Mouse (Mus musculus): ENCODE measurements at regions not wholly inside any gene's neighbourhood (a gene's known extent, or its start where the extent isn't known, plus 50 kb on each side); places are given as distances from the start of the nearest gene placed in this dataset.

GRCm38 (mm10) chr15:27169846-27170245 lies 274.5 kb upstream of the Fbxl7 start:
- Histone ChIP-seq H3K27me3 (ENCODE audit: control insufficient read depth, insufficient read depth, low read length) (no peaks in the 10 kb centered on the region), H3K4me2 (ENCODE audit: low read depth, low read length) (no peak overlapping the region), H3K4me3 (ENCODE audit: low read depth, low read length) (no peak overlapping the region), H3K9ac (replicated peaks; ENCODE audit: low read depth, low read length) (no peak overlapping the region), H3K9me3 (ENCODE audit: control insufficient read depth, low read length) (no peaks in the 10 kb centered on the region), H3K36me3 (ENCODE audit: control insufficient read depth, insufficient read depth, low read length) (no peaks in the 10 kb centered on the region), H3K4me1 (ENCODE audit: control insufficient read depth, insufficient read depth, low read length) (no peaks in the 10 kb centered on the region), H3K27ac (ENCODE audit: low read depth, low read length) (no peak overlapping the region)
- no peak for ATAC-seq (ENCODE audit: low read depth)
- 86% methylated on average over 7 of the region's 7 CpGs for WGBS

GRCm38 (mm10) chr15:27173506-27173905 lies 278.1 kb upstream of the Fbxl7 start:
- H3K9ac ChIP-seq (replicated peaks; ENCODE audit: low read depth, low read length), result no peak overlapping the region
- H3K27ac ChIP-seq (ENCODE audit: low read depth, low read length), result no peak overlapping the region
- no peaks in the 10 kb centered on the region for H3K36me3 ChIP-seq (ENCODE audit: control insufficient read depth, insufficient read depth, low read length)
- H3K4me1 ChIP-seq (ENCODE audit: control insufficient read depth, insufficient read depth, low read length), result no peaks in the 10 kb centered on the region
- no peaks in the 10 kb centered on the region for H3K9me3 ChIP-seq (ENCODE audit: control insufficient read depth, low read length)
- no peak overlapping the region for H3K4me2 ChIP-seq (ENCODE audit: low read depth, low read length)
- no peak overlapping the region for H3K4me3 ChIP-seq (ENCODE audit: low read depth, low read length)
- no peak for ATAC-seq (ENCODE audit: low read depth)
- no peaks in the 10 kb centered on the region for H3K27me3 ChIP-seq (ENCODE audit: control insufficient read depth, insufficient read depth, low read length)
- whole genome bisulfite sequencing, result 40% methylated on average over 5 of the region's 5 CpGs

- H3K9me3 ChIP-seq (ENCODE audit: control insufficient read depth, low read length), result no peaks in the 10 kb centered on the region
- H3K27me3 ChIP-seq (ENCODE audit: control insufficient read depth, insufficient read depth, low read length), result no peaks in the 10 kb centered on the region
- no peaks in the 10 kb centered on the region for H3K36me3 ChIP-seq (ENCODE audit: control insufficient read depth, insufficient read depth, low read length)
- WGBS, result 23% methylated on average over 13 of the region's 13 CpGs
- ATAC-seq (ENCODE audit: low read depth), result peak; percentile 68; the same call in 1 of the 2 replicates
- peak overlapping the region; percentile 18; the same call in 1 of the 2 replicates for H3K27ac ChIP-seq (ENCODE audit: low read depth, low read length)
- H3K9ac ChIP-seq (replicated peaks; ENCODE audit: low read depth, low read length), result no peak overlapping the region
- H3K4me1 ChIP-seq (ENCODE audit: control insufficient read depth, insufficient read depth, low read length), result no peaks in the 10 kb centered on the region
- no peak overlapping the region for H3K4me3 ChIP-seq (ENCODE audit: low read depth, low read length)
- peak overlapping the region; percentile 26; the same call in 1 of the 2 replicates for H3K4me2 ChIP-seq (ENCODE audit: low read depth, low read length)
These were observed 282.9 kb upstream of the Fbxl7 start for GRCm38 (mm10) chr15:27178084-27178935.

- Histone ChIP-seq H3K9me3 (ENCODE audit: control insufficient read depth, low read length) (no peaks in the 10 kb centered on the region), H3K27me3 (ENCODE audit: control insufficient read depth, insufficient read depth, low read length) (no peaks in the 10 kb centered on the region), H3K4me1 (ENCODE audit: control insufficient read depth, insufficient read depth, low read length) (no peaks in the 10 kb centered on the region), H3K4me2 (ENCODE audit: low read depth, low read length) (no peak overlapping the region), H3K9ac (replicated peaks; ENCODE audit: low read depth, low read length) (no peak overlapping the region), H3K4me3 (ENCODE audit: low read depth, low read length) (no peak overlapping the region), H3K36me3 (ENCODE audit: control insufficient read depth, insufficient read depth, low read length) (no peaks in the 10 kb centered on the region), H3K27ac (ENCODE audit: low read depth, low read length) (no peak overlapping the region)
- WGBS, result 50% methylated on average over 4 of the region's 4 CpGs
- ATAC-seq (ENCODE audit: low read depth), result peak; percentile 65
These were observed 276.8 kb upstream of the Ank start for GRCm38 (mm10) chr15:27189699-27190098.

- Histone ChIP-seq H3K4me2 (ENCODE audit: low read depth, low read length) (no peak overlapping the region), H3K9me3 (ENCODE audit: control insufficient read depth, low read length) (no peaks in the 10 kb centered on the region), H3K4me1 (ENCODE audit: control insufficient read depth, insufficient read depth, low read length) (no peaks in the 10 kb centered on the region), H3K9ac (replicated peaks; ENCODE audit: low read depth, low read length) (no peak overlapping the region), H3K27ac (ENCODE audit: low read depth, low read length) (no peak overlapping the region), H3K4me3 (ENCODE audit: low read depth, low read length) (no peak overlapping the region), H3K27me3 (ENCODE audit: control insufficient read depth, insufficient read depth, low read length) (no peaks in the 10 kb centered on the region), H3K36me3 (ENCODE audit: control insufficient read depth, insufficient read depth, low read length) (no peaks in the 10 kb centered on the region)
- WGBS, result 86% methylated on average over 3 of the region's 3 CpGs
- ATAC-seq (ENCODE audit: low read depth), result no peak
These were observed 265.0 kb upstream of the Ank start for GRCm38 (mm10) chr15:27201513-27201912.

GRCm38 (mm10) chr15:27204888-27205287 lies 261.6 kb upstream of the Ank start:
- Histone ChIP-seq H3K36me3 (ENCODE audit: control insufficient read depth, insufficient read depth, low read length) (no peaks in the 10 kb centered on the region), H3K4me1 (ENCODE audit: control insufficient read depth, insufficient read depth, low read length) (no peaks in the 10 kb centered on the region), H3K4me3 (ENCODE audit: low read depth, low read length) (no peak overlapping the region), H3K9me3 (ENCODE audit: control insufficient read depth, low read length) (no peaks in the 10 kb centered on the region), H3K9ac (replicated peaks; ENCODE audit: low read depth, low read length) (no peak overlapping the region), H3K27me3 (ENCODE audit: control insufficient read depth, insufficient read depth, low read length) (no peaks in the 10 kb centered on the region), H3K4me2 (ENCODE audit: low read depth, low read length) (no peak overlapping the region), H3K27ac (ENCODE audit: low read depth, low read length) (no peak overlapping the region)
- ATAC-seq (ENCODE audit: low read depth), result no peak
- 50% methylated on average over 6 of the region's 6 CpGs for WGBS

GRCm38 (mm10) chr15:27207446-27207845 lies 259.0 kb upstream of the Ank start:
- 68% methylated on average over 11 of the region's 11 CpGs for WGBS
- H3K9ac ChIP-seq (replicated peaks; ENCODE audit: low read depth, low read length), result no peak overlapping the region
- no peak for ATAC-seq (ENCODE audit: low read depth)

GRCm38 (mm10) chr15:27216387-27216786 lies 250.1 kb upstream of the Ank start:
- Histone ChIP-seq H3K27me3 (ENCODE audit: control insufficient read depth, insufficient read depth, low read length) (no peaks in the 10 kb centered on the region), H3K9ac (replicated peaks; ENCODE audit: low read depth, low read length) (no peak overlapping the region), H3K9me3 (ENCODE audit: control insufficient read depth, low read length) (no peaks in the 10 kb centered on the region), H3K4me2 (ENCODE audit: low read depth, low read length) (no peak overlapping the region), H3K4me3 (ENCODE audit: low read depth, low read length) (no peak overlapping the region), H3K36me3 (ENCODE audit: control insufficient read depth, insufficient read depth, low read length) (no peaks in the 10 kb centered on the region), H3K4me1 (ENCODE audit: control insufficient read depth, insufficient read depth, low read length) (no peaks in the 10 kb centered on the region), H3K27ac (ENCODE audit: low read depth, low read length) (no peak overlapping the region)
- ATAC-seq (ENCODE audit: low read depth), result no peak
- WGBS, result 51% methylated on average over 7 of the region's 7 CpGs

More at GRCm38 (mm10) chr15:27207446-27207845, 259.0 kb upstream of the Ank start:
- Histone ChIP-seq H3K4me2 (ENCODE audit: low read depth, low read length) (no peak overlapping the region), H3K36me3 (ENCODE audit: control insufficient read depth, insufficient read depth, low read length) (no peaks in the 10 kb centered on the region), H3K9me3 (ENCODE audit: control insufficient read depth, low read length) (no peaks in the 10 kb centered on the region), H3K27ac (ENCODE audit: low read depth, low read length) (no peak overlapping the region), H3K27me3 (ENCODE audit: control insufficient read depth, insufficient read depth, low read length) (no peaks in the 10 kb centered on the region), H3K4me3 (ENCODE audit: low read depth, low read length) (no peak overlapping the region), H3K4me1 (ENCODE audit: control insufficient read depth, insufficient read depth, low read length) (no peaks in the 10 kb centered on the region)

- Histone ChIP-seq H3K36me3 (ENCODE audit: control insufficient read depth, insufficient read depth, low read length) (no peaks in the 10 kb centered on the region), H3K4me1 (ENCODE audit: control insufficient read depth, insufficient read depth, low read length) (no peaks in the 10 kb centered on the region), H3K4me2 (ENCODE audit: low read depth, low read length) (no peak overlapping the region), H3K27me3 (ENCODE audit: control insufficient read depth, insufficient read depth, low read length) (no peaks in the 10 kb centered on the region), H3K9ac (replicated peaks; ENCODE audit: low read depth, low read length) (no peak overlapping the region), H3K4me3 (ENCODE audit: low read depth, low read length) (no peak overlapping the region), H3K27ac (ENCODE audit: low read depth, low read length) (no peak overlapping the region), H3K9me3 (ENCODE audit: control insufficient read depth, low read length) (no peaks in the 10 kb centered on the region)
- ATAC-seq (ENCODE audit: low read depth), result no peak
- WGBS, result 97% methylated on average over 3 of the region's 3 CpGs
These were observed 247.2 kb upstream of the Ank start for GRCm38 (mm10) chr15:27219126-27219738.

All from neural tube, embryonic 14.5 days (tissue).